Mouse (Mus musculus): ENCODE data around the gene Kat5.

- TF ChIP-seq CTCF (IDR thresholded peaks at IDR 0.05; ENCODE audit: low read depth) (no peak), EP300 (IDR thresholded peaks at IDR 0.05; ENCODE audit: low read depth) (no peak)
Observed at GRCm38 (mm10) chr19:5566316-5566715, 43.7 kb downstream of the Kat5 start.
